ENCODE assay signal across 18 mouse cellular contexts in genomic region chr3:120335843-120336585, GRCm38 (mm10).
"Had no signal": no experiment of that assay in that cellular context is flagged by ENCODE, and none has a peak within 500 bp of the region (broad histone marks: within the 10 kb centered on the region; RNA-seq: fewer than 3 reads in every experiment).

No protein-coding gene starts in this region.

- H3K4me1 ChIP-seq: limb, embryonic 12.5 days; limb, embryonic 15.5 days; midbrain, embryonic 12.5 days; neural tube, embryonic 13.5 days had no signal

- H3K27me3 ChIP-seq: limb, embryonic 12.5 days; limb, embryonic 15.5 days; midbrain, embryonic 12.5 days; neural tube, embryonic 13.5 days had no signal

- H3K27ac ChIP-seq: kidney, postnatal 0 days; left cerebral cortex, adult 2 months; limb, embryonic 12.5 days; limb, embryonic 15.5 days; liver, embryonic 14.5 days; macrophage; midbrain, embryonic 12.5 days; neural tube, embryonic 13.5 days had no signal

- H3K4me3 ChIP-seq: left cerebral cortex, adult 2 months; limb, embryonic 12.5 days; limb, embryonic 15.5 days; midbrain, embryonic 12.5 days; myocyte; neural tube, embryonic 13.5 days had no signal

- H3K4me2 ChIP-seq: limb, embryonic 12.5 days; limb, embryonic 15.5 days; liver, embryonic 11.5 days; lung, embryonic 14.5 days; midbrain, embryonic 12.5 days; neural tube, embryonic 13.5 days had no signal

- ATAC-seq: liver, postnatal 0 days; lung, postnatal 0 days had no signal

- DNase-seq: kidney, adult 2 months; kidney, postnatal 36 days; layer of hippocampus, postnatal 36 days; liver, postnatal 0 days; lung, embryonic 14.5 days; thymus, adult 18-20 months; thymus, postnatal 36 days had no signal

- H3K36me3 ChIP-seq: limb, embryonic 12.5 days; limb, embryonic 15.5 days; midbrain, embryonic 12.5 days; neural tube, embryonic 13.5 days had no signal

- H3K9ac ChIP-seq: limb, embryonic 12.5 days; limb, embryonic 15.5 days; liver, embryonic 14.5 days; liver, postnatal 0 days; lung, embryonic 14.5 days; midbrain, embryonic 12.5 days; neural tube, embryonic 13.5 days had no signal

- H3K9me3 ChIP-seq: limb, embryonic 12.5 days; limb, embryonic 15.5 days; midbrain, embryonic 12.5 days; neural tube, embryonic 13.5 days had no signal
